Mouse (Mus musculus) intestine, embryonic 16.5 days (tissue): ENCODE measurements at regions not wholly inside any gene's neighbourhood (a gene's known extent, or its start where the extent isn't known, plus 50 kb on each side); places are given as distances from the start of the nearest gene placed in this dataset.
A peak's percentile ranks its signal among the peaks of the same experiment; 100 is the strongest.

Source experiments
- ATAC-seq: fragments of 200-750 bp; cut with Nextera tagmentation; 2 replicates; pipeline ENCODE4 v1.8.0; 2017; ENCODE audit warnings: moderate TSS enrichment, moderate library complexity
- H3K27ac ChIP-seq: fragments of 300-500 bp; sonication (generic); 2 replicates; pipeline ENCODE4 v1.5.1; 2014; ENCODE audit warnings: mild to moderate bottlenecking, low read length
- H3K27me3 ChIP-seq: fragments of 300-500 bp; sonication (generic); replicated peaks from 2 replicates; pipeline ENCODE4 v1.6.1; 2014; ENCODE audit warnings: low read length, control low read depth, mixed read lengths; ENCODE audit not compliant: control insufficient read depth, insufficient read depth
- H3K36me3 ChIP-seq: fragments of 300-500 bp; sonication (generic); 2 replicates; pipeline ENCODE4 v1.6.1; 2014; ENCODE audit warnings: low read length, control low read depth; ENCODE audit not compliant: control insufficient read depth, insufficient read depth
- H3K4me1 ChIP-seq: fragments of 300-500 bp; sonication (generic); 2 replicates; pipeline ENCODE4 v1.6.1; 2014; ENCODE audit warnings: low read length, control low read depth, mixed read lengths; ENCODE audit not compliant: control insufficient read depth, insufficient read depth
- H3K4me2 ChIP-seq: fragments of 300-500 bp; sonication (generic); 2 replicates; pipeline ENCODE4 v1.6.1; 2014; ENCODE audit warnings: low read depth, low read length, control low read depth
- H3K4me3 ChIP-seq: fragments of 300-500 bp; sonication (generic); 2 replicates; pipeline ENCODE4 v1.5.1; 2014; ENCODE audit warnings: mild to moderate bottlenecking, low read length
- H3K9ac ChIP-seq: fragments of 300-500 bp; sonication (generic); 2 replicates; pipeline ENCODE4 v1.6.1; 2014; ENCODE audit warnings: low read depth, low read length
- H3K9me3 ChIP-seq: fragments of 300-500 bp; sonication (generic); 2 replicates; pipeline ENCODE4 v1.6.1; 2016; ENCODE audit warnings: low read length, control low read depth; ENCODE audit not compliant: control insufficient read depth
- WGBS: fragments of 180-500 bp; shearing (Covaris S2); extraction: QIAGEN DNeasy Blood & Tissue Kit; methylation state at CpG from one replicate; pipeline ENCODE4 v1.1.7; 2014; 5-methylcytosine and 5-hydroxymethylcytosine counted together

- Histone ChIP-seq H3K27me3 (no peaks in the 10 kb centered on the region), H3K36me3 (no peaks in the 10 kb centered on the region), H3K9ac (no peak overlapping the region), H3K27ac (no peak overlapping the region), H3K9me3 (no peaks in the 10 kb centered on the region), H3K4me2 (no peak overlapping the region), H3K4me3 (no peak overlapping the region), H3K4me1 (no peaks in the 10 kb centered on the region)
- WGBS, result 82% methylated on average over 4 of the region's 4 CpGs
- ATAC-seq, result no peak
These were observed 2333.4 kb upstream of the Gm7489 start for GRCm38 (mm10) chr15:51551216-51551775.

- ATAC-seq, result no peak
- no peaks in the 10 kb centered on the region for H3K4me1 ChIP-seq
- H3K27me3 ChIP-seq, result no peaks in the 10 kb centered on the region
- no peak overlapping the region for H3K4me2 ChIP-seq
- H3K27ac ChIP-seq, result no peak overlapping the region
- no peak overlapping the region for H3K4me3 ChIP-seq
- no peaks in the 10 kb centered on the region for H3K36me3 ChIP-seq
- no peaks in the 10 kb centered on the region for H3K9me3 ChIP-seq
- H3K9ac ChIP-seq, result no peak overlapping the region
These were observed 2326.5 kb upstream of the Gm7489 start for GRCm38 (mm10) chr15:51558215-51558614.

- WGBS, result 78% methylated on average over 3 of the region's 3 CpGs
These were observed 2319.2 kb upstream of the Gm7489 start for GRCm38 (mm10) chr15:51565543-51565942.

GRCm38 (mm10) chr15:51570631-51571030 is 2314.1 kb upstream of the Gm7489 start:
- no peaks in the 10 kb centered on the region for H3K27me3 ChIP-seq
- H3K4me3 ChIP-seq, result no peak overlapping the region
- WGBS, result 98% methylated on average over 1 of the region's 1 CpGs
- ATAC-seq, result no peak
- H3K4me1 ChIP-seq, result no peaks in the 10 kb centered on the region
- no peak overlapping the region for H3K27ac ChIP-seq
- no peaks in the 10 kb centered on the region for H3K36me3 ChIP-seq
- H3K4me2 ChIP-seq, result no peak overlapping the region
- no peaks in the 10 kb centered on the region for H3K9me3 ChIP-seq
- no peak overlapping the region for H3K9ac ChIP-seq

More at GRCm38 (mm10) chr15:51565543-51565942, 2319.2 kb upstream of the Gm7489 start:
- H3K9ac ChIP-seq, result no peak overlapping the region
- H3K36me3 ChIP-seq, result no peaks in the 10 kb centered on the region
- no peak overlapping the region for H3K27ac ChIP-seq
- no peaks in the 10 kb centered on the region for H3K9me3 ChIP-seq
- no peaks in the 10 kb centered on the region for H3K4me1 ChIP-seq
- no peak overlapping the region for H3K4me3 ChIP-seq
- H3K27me3 ChIP-seq, result no peaks in the 10 kb centered on the region
- ATAC-seq, result no peak
- no peak overlapping the region for H3K4me2 ChIP-seq

- H3K4me3 ChIP-seq, result no peak overlapping the region
- no peaks in the 10 kb centered on the region for H3K36me3 ChIP-seq
- no peak for ATAC-seq
- WGBS, result 77% methylated on average over 8 of the region's 8 CpGs
- no peak overlapping the region for H3K4me2 ChIP-seq
- H3K27ac ChIP-seq, result no peak overlapping the region
- no peaks in the 10 kb centered on the region for H3K9me3 ChIP-seq
- no peak overlapping the region for H3K9ac ChIP-seq
- no peaks in the 10 kb centered on the region for H3K27me3 ChIP-seq
- H3K4me1 ChIP-seq, result no peaks in the 10 kb centered on the region
These were observed 2310.1 kb upstream of the Gm7489 start for GRCm38 (mm10) chr15:51574538-51575105.

GRCm38 (mm10) chr15:51583636-51584035 is 2301.1 kb upstream of the Gm7489 start:
- Histone ChIP-seq H3K27me3 (no peaks in the 10 kb centered on the region), H3K4me3 (no peak overlapping the region), H3K4me1 (no peaks in the 10 kb centered on the region), H3K9ac (no peak overlapping the region), H3K36me3 (no peaks in the 10 kb centered on the region), H3K4me2 (no peak overlapping the region), H3K27ac (no peak overlapping the region), H3K9me3 (no peaks in the 10 kb centered on the region)
- ATAC-seq, result no peak
- 62% methylated on average over 1 of the region's 1 CpGs for WGBS

GRCm38 (mm10) chr15:51586146-51586545 is 2298.6 kb upstream of the Gm7489 start:
- Histone ChIP-seq H3K4me2 (no peak overlapping the region), H3K27me3 (no peaks in the 10 kb centered on the region), H3K9me3 (no peaks in the 10 kb centered on the region), H3K27ac (no peak overlapping the region), H3K9ac (no peak overlapping the region), H3K4me3 (no peak overlapping the region), H3K4me1 (no peaks in the 10 kb centered on the region), H3K36me3 (no peaks in the 10 kb centered on the region)
- WGBS, result 81% methylated on average over 5 of the region's 5 CpGs
- ATAC-seq, result no peak

GRCm38 (mm10) chr15:51591406-51592068 is 2293.2 kb upstream of the Gm7489 start:
- Histone ChIP-seq H3K4me3 (no peak overlapping the region), H3K4me1 (no peaks in the 10 kb centered on the region), H3K27me3 (no peaks in the 10 kb centered on the region), H3K4me2 (peak overlapping the region; percentile 2; the same call in 1 of the 2 replicates), H3K9me3 (no peaks in the 10 kb centered on the region), H3K9ac (no peak overlapping the region), H3K36me3 (no peaks in the 10 kb centered on the region), H3K27ac (no peak overlapping the region)
- WGBS, result 50% methylated on average over 17 of the region's 17 CpGs
- no peak for ATAC-seq

- no peaks in the 10 kb centered on the region for H3K9me3 ChIP-seq
- no peaks in the 10 kb centered on the region for H3K4me1 ChIP-seq
- no peak overlapping the region for H3K9ac ChIP-seq
- H3K27ac ChIP-seq, result no peak overlapping the region
- no peak overlapping the region for H3K4me3 ChIP-seq
- H3K4me2 ChIP-seq, result 0 out of 2 replicates have a peak overlapping the region, but pooled peaks have one; percentile 2
- ATAC-seq, result no peak
- WGBS, result 53% methylated on average over 9 of the region's 9 CpGs
- no peaks in the 10 kb centered on the region for H3K36me3 ChIP-seq
- no peaks in the 10 kb centered on the region for H3K27me3 ChIP-seq
These were observed 2292.7 kb upstream of the Gm7489 start for GRCm38 (mm10) chr15:51592069-51592435.
